Mouse (Mus musculus) right cerebral cortex, postnatal 4 days (tissue): ENCODE results near the gene Cebpg.

Source experiments
- DNase-seq: peaks from one replicate; pipeline ENCODE4 v3.0.0-alpha.2; 2022

The Cebpg gene

DNA sequence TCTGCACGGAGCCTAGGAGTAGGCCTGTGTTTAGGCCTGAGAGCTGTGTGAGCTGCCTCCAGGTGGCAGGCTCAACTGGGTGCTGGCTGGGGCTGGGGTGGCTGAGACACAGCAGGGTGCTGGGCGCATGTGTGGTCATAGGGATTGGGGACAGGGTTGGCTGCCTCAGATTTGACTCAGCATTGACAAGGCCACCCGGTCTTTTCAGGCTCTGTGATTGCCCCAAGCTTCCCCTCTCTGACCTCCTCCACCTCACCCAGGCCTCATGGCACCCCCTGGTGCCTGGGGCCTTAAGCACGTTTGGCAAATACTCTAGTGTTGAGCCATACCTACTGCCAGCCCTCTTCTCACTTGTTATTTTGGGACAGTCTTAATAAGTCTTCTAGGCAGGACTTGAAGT lies 33.1 kb downstream of the Cebpg start:
- no peak for DNase-seq

DNA sequence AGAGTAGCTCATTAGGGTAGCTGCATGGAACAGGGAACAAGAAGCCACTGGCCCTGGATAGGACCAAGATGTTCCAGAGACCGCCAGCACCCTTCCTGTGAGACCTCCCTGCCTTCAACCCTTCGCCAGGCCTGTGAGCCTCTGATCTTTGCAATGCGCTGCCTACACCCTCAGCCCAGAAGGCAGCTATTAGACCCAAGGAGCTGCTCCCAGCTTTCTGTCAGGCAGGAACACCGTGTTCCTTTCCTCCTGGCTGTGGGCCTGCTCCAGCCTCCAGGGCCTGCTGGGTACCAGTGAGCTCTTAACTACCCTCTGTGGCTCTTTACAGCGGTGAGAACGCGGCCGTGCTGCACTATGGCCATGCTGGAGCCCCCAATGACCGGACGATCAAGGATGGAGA lies 35.0 kb downstream of the Cebpg start:
- no peak for DNase-seq

DNA sequence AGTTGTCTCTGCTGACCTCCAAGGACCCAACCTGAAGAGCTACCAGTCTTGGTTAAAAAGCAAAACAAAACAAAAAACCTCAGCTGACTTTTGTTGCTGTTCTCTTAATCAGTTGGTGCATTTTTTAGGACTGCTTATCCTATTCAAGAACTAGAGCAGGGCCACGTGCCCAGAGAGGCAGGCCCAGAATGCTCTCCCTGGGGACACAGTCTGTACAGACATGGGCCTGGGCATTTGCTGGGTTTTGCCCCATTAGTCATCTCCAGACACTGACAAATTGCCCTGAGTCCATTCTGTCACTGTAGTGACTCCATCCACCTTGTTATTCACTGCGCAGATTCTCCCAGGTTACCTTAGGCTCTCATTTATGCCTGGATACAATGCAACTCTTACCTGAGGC lies 41.1 kb downstream of the Cebpg start:
- DNase-seq: no peak

DNA sequence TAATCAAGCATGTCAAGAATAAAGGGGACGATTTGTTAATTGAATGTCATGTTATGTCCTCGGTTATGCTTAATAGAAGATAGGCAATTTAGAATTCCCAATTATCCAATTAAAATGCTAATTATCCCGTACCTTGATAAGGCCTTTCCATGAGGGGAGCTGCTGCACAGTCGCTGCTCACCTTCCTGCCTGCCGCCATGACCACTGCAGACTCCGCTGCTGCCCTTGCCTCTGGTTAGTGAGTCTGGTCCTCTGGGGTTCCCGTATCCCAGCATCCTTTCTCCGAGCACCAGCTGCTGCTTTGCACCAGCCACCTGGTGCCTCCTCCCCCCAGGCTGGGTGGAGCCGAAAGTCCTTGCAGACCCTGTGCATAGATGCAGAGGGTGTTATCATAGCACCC lies 43.1 kb downstream of the Cebpg start:
- no peak for DNase-seq

DNA sequence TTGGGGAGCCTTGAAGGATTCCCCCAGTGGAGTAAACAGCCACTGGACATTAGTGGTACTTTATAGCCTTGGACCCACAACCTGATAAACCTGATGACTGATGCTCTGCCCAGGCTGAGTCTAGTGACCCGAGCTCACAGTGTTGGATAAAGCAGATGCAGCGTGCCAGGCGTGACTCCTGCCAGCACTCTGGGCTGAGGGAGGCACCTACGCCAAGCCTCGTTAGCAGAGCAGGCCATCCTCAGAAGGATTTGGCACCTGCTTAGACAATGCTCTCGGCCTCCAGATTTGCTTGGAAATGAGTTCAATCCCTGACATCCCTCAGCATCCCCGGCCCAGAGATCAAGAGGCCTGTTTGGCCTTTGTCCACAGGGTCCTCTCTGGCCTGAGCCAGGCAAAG lies 49.7 kb downstream of the Cebpg start:
- no peak for DNase-seq

DNA sequence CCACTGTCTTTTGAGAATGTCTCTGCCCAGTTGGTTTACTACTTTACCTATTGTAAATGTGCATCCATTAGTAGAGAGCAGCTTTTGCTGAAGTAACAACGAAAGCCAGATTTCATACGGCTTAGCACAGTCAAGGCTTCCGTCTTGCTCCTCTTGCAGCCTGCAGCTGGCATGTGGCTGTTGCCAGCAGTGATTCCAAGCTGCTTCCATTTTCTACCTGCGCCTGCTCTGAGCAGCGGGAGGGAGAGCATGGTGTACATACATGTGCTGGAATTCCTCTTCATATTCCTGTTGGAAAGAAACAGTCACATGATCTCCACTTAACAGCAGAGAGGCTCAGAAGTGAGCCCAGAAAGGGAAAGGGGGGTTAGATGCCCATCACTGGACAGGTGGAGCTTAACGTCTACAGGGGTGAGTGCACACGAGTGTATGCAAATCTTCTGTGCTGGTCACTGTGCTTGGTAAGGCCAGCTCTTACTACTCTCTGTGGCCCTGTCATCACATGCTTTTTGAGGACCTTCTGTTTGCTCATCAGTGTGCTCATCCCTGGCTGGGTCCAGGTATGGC lies 53.1 kb downstream of the Cebpg start:
- no peak for DNase-seq

DNA sequence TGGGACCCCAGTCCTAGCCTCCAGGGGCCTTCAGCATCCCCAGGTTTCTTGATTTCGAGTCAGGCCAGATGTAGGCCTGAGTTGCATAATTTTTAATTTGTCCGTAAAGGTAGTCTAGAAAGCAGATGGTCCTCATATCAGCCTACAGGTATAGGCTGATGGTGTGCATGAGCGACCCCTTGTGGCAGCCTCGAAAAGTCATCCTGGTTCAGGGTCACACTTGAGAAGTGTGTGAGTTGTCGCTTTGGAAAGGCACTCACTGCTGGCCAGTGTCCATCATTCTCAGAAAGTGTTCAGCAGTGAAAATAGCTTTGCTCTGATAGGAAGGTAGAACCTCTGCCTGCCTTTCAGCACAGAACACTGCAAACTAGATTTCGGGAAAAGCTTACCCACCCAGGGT lies 55.5 kb downstream of the Cebpg start:
- peak; percentile 54 for DNase-seq
